Mouse (Mus musculus) kidney, adult 2 months (tissue): Measurements from ENCODE around the gene Rb1.
A peak's percentile ranks its signal among the peaks of the same experiment; 100 is the strongest.

Experiments
- CTCF ChIP-seq: fragments of 200-500 bp; conservative IDR thresholded peaks from 2 replicates; pipeline ENCODE4 v1.5.1; 2011; ENCODE audit warnings: low read depth, mild to moderate bottlenecking, control low read depth, low read length, moderate library complexity, mixed read lengths; ENCODE audit not compliant: insufficient read depth, insufficient read length
- POLR2A ChIP-seq: fragments of 200-500 bp; IDR thresholded peaks from one replicate; pipeline ENCODE4 v1.6.1; 2011; ENCODE audit warnings: low read depth, low read length, control low read depth

- peak; percentile 68 for TF ChIP-seq CTCF
- TF ChIP-seq POLR2A: no peak
Measured at GRCm38 (mm10) chr14:73280996-73281395, 44.6 kb downstream of the Rb1 start.
